Mouse (Mus musculus) liver, adult 2 months (tissue): ENCODE results near the gene Sdr42e1. TPM values are rescaled to one million over a fixed set of nuclear protein-coding genes. Genes with fewer than 3 reads are reported as not detected.

ENCODE experiments used
- DNase-seq: peaks from one replicate; pipeline ENCODE4 v3.0.0-alpha.2; 2011; ENCODE audit warnings: low read depth, low spot score; ENCODE audit errors: extremely low read depth
- H3K27ac ChIP-seq: fragments of 200-500 bp; replicated peaks from 2 replicates; pipeline ENCODE4 v1.5.1; 2012; ENCODE audit warnings: low read depth, mild to moderate bottlenecking, control low read depth, inconsistent platforms, low read length; ENCODE audit not compliant: insufficient read depth
- H3K27me3 ChIP-seq: fragments of 200-500 bp; 2 replicates; pipeline ENCODE4 v1.6.1; 2012; ENCODE audit warnings: mild to moderate bottlenecking, moderate library complexity, low read length, inconsistent platforms; ENCODE audit not compliant: control insufficient read depth, insufficient read depth
- H3K36me3 ChIP-seq: fragments of 200-500 bp; 2 replicates; pipeline ENCODE4 v1.6.1; 2012; ENCODE audit warnings: low read length, inconsistent platforms; ENCODE audit not compliant: control insufficient read depth, insufficient read depth
- H3K4me1 ChIP-seq: fragments of 200-500 bp; 2 replicates; pipeline ENCODE4 v1.6.1; 2011; ENCODE audit warnings: low read length; ENCODE audit not compliant: control insufficient read depth, insufficient read depth
- H3K4me3 ChIP-seq: fragments of 200-500 bp; 2 replicates; pipeline ENCODE4 v1.5.1; 2011; ENCODE audit warnings: low read depth, mild to moderate bottlenecking, control low read depth, low read length, moderate library complexity; ENCODE audit not compliant: insufficient read depth
- H3K79me2 ChIP-seq: fragments of 200-500 bp; 2 replicates; pipeline ENCODE4 v1.6.1; 2012; ENCODE audit warnings: inconsistent platforms, mild to moderate bottlenecking, low read length, moderate library complexity; ENCODE audit not compliant: control insufficient read depth, insufficient read depth
- H3K9ac ChIP-seq: fragments of 200-500 bp; 2 replicates; pipeline ENCODE4 v1.6.1; 2012; ENCODE audit warnings: low read depth, mild to moderate bottlenecking, control low read depth, inconsistent platforms, low read length
- CTCF ChIP-seq: fragments of 200-500 bp; IDR thresholded peaks from 2 replicates; pipeline ENCODE4 v1.5.1; 2011; ENCODE audit warnings: low read depth, low read length, control low read depth
- POLR2A ChIP-seq: fragments of 200-500 bp; IDR thresholded peaks from 2 replicates; pipeline ENCODE4 v1.6.1; 2011; ENCODE audit warnings: low read length, control low read depth; ENCODE audit not compliant: insufficient read depth; ENCODE audit errors: extremely low read depth
- WGBS: fragments of 180-500 bp; shearing (Covaris S2); methylation state at CpG from one replicate; pipeline ENCODE4 v1.1.7; 2018; 5-methylcytosine and 5-hydroxymethylcytosine counted together
- polyA plus RNA-seq: library from polyadenylated mRNA; depleted of rRNA; stranded (reverse); fragments of >200 nt; gene quantifications from 2 replicates; pipeline ENCODE4 v1.2.3, GENCODE M21; 2012
- total RNA-seq: library from RNA; depleted of rRNA; stranded (reverse); fragments of >200 nt; gene quantifications from 2 replicates; pipeline ENCODE4 v1.2.3, GENCODE M21; 2014

The Sdr42e1 gene
- total and polyA plus RNA-seq, 2 experiments, result 77.6 to 131 TPM

GRCm38 (mm10) chr8:117660358-117661031 lies 13.0 kb downstream of the Sdr42e1 start:
- no peaks in the 10 kb centered on the region for H3K27me3 ChIP-seq
- DNase-seq, result no peak
- no peaks in the 10 kb centered on the region for H3K79me2 ChIP-seq
- H3K4me3 ChIP-seq, result no peak overlapping the region
- peak overlapping the region; percentile 34; the same call in 1 of the 2 replicates for H3K9ac ChIP-seq
- no peak for TF ChIP-seq POLR2A
- no peak for TF ChIP-seq CTCF
- peaks cover 21% of the 10 kb centered on the region for H3K36me3 ChIP-seq
- H3K4me1 ChIP-seq, result peaks cover 21% of the 10 kb centered on the region
- H3K27ac ChIP-seq, result peak overlapping the region; percentile 90
- 66% methylated on average over 11 of the region's 11 CpGs for WGBS

- Histone ChIP-seq H3K79me2 (no peaks in the 10 kb centered on the region), H3K9ac (no peak overlapping the region), H3K27me3 (no peaks in the 10 kb centered on the region), H3K4me1 (peaks cover 21% of the 10 kb centered on the region), H3K4me3 (no peak overlapping the region), H3K27ac (no peak overlapping the region), H3K36me3 (peaks cover 15% of the 10 kb centered on the region)
- no peak for DNase-seq
- 72% methylated on average over 7 of the region's 7 CpGs for WGBS
- TF ChIP-seq POLR2A (no peak), CTCF (no peak)
These were observed 14.5 kb downstream of the Sdr42e1 start for GRCm38 (mm10) chr8:117658990-117659389.

- Histone ChIP-seq H3K79me2 (no peaks in the 10 kb centered on the region), H3K36me3 (no peaks in the 10 kb centered on the region), H3K27ac (no peak overlapping the region), H3K4me3 (no peak overlapping the region), H3K9ac (no peak overlapping the region), H3K4me1 (peaks cover 13% of the 10 kb centered on the region), H3K27me3 (no peaks in the 10 kb centered on the region)
- TF ChIP-seq CTCF (no peak), POLR2A (no peak)
- DNase-seq, result no peak
- WGBS, result 97% methylated on average over 1 of the region's 1 CpGs
These were observed 21.2 kb downstream of the Sdr42e1 start for GRCm38 (mm10) chr8:117652318-117652717.

- Histone ChIP-seq H3K4me1 (peaks cover 21% of the 10 kb centered on the region), H3K27ac (peak overlapping the region; percentile 96), H3K27me3 (no peaks in the 10 kb centered on the region), H3K4me3 (no peak overlapping the region), H3K36me3 (no peaks in the 10 kb centered on the region), H3K79me2 (no peaks in the 10 kb centered on the region), H3K9ac (peak overlapping the region; percentile 74)
- 7% methylated on average over 5 of the region's 5 CpGs for WGBS
- 0 out of 2 replicates have a peak, but pooled peaks have one; percentile 9 for TF ChIP-seq POLR2A
- no peak for TF ChIP-seq CTCF
- DNase-seq, result peak; percentile 94
These were observed 27.0 kb downstream of the Sdr42e1 start for GRCm38 (mm10) chr8:117646440-117646839.

GRCm38 (mm10) chr8:117646020-117646419 lies 27.5 kb downstream of the Sdr42e1 start:
- Histone ChIP-seq H3K9ac (peak overlapping the region; percentile 7), H3K27me3 (no peaks in the 10 kb centered on the region), H3K4me1 (peaks cover 21% of the 10 kb centered on the region), H3K36me3 (no peaks in the 10 kb centered on the region), H3K79me2 (no peaks in the 10 kb centered on the region), H3K4me3 (no peak overlapping the region), H3K27ac (peak overlapping the region; percentile 96)
- TF ChIP-seq POLR2A (no peak), CTCF (peak; percentile 57; the same call in 1 of the 2 replicates)
- DNase-seq, result peak; percentile 86
- 8% methylated on average over 2 of the region's 2 CpGs for WGBS

- Histone ChIP-seq H3K4me1 (peaks cover 21% of the 10 kb centered on the region), H3K4me3 (no peak overlapping the region), H3K27ac (peak overlapping the region; percentile 86), H3K27me3 (no peaks in the 10 kb centered on the region), H3K79me2 (no peaks in the 10 kb centered on the region), H3K9ac (no peak overlapping the region), H3K36me3 (no peaks in the 10 kb centered on the region)
- WGBS, result 15% methylated on average over 5 of the region's 5 CpGs
- no peak for TF ChIP-seq POLR2A
- TF ChIP-seq CTCF, result no peak
- DNase-seq, result peak; percentile 86
These were observed 28.0 kb downstream of the Sdr42e1 start for GRCm38 (mm10) chr8:117645486-117645885.
